Mouse (Mus musculus) gastrocnemius, postnatal 4 days (tissue): ENCODE data around the gene Sdk1. TPM values are rescaled to one million over a fixed set of nuclear protein-coding genes. Genes with fewer than 3 reads are reported as not detected.
A peak's percentile ranks its signal among the peaks of the same experiment; 100 is the strongest.

Experiments
- DNase-seq, 2 experiments: peaks; one replicate each; pipeline ENCODE4 v3.0.0; 2021 to 2022; ENCODE audit warnings: low spot score in 2 of 2, mixed read lengths in 2 of 2
- total RNA-seq, 2 experiments: library from RNA; stranded (reverse); gene quantifications; 2 replicates each; pipeline ENCODE4 v1.2.3; 2021

Gene Sdk1
- total RNA-seq, 2 experiments from 2014 or later: 13.5 to 15.7 TPM

GRCm38 (mm10) chr5:141317095-141317494, 75.8 kb downstream of the Sdk1 start:
- DNase-seq: peak in 1 of 2 experiments; percentile 19

DNA sequence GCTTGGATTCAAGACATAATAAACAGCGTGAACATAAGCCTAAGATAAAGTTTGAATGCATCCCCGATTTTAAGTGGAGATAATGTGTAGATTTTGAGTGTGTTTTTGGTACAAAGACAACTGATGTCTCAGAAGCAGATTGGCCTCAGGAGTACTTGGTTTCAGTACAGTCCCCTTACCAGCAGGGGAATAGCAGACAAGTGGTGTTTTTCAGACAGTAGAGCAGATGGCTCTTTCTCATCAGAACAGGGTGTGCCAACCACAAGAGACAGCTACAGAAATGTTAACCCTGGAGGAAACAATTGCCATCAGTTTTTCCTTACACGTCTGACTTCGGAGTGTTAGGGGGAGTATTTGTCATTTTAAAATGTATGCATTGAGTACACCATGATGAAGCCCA, 83.6 kb downstream of the Sdk1 start:
- no peak for DNase-seq

- no peak for DNase-seq
These were observed 103.1 kb downstream of the Sdk1 start for GRCm38 (mm10) chr5:141344376-141344775.

- DNase-seq: no peak
These were observed 104.2 kb downstream of the Sdk1 start for GRCm38 (mm10) chr5:141345476-141345875.

- no peak for DNase-seq
These were observed 121.4 kb downstream of the Sdk1 start for GRCm38 (mm10) chr5:141362676-141363075.

DNA sequence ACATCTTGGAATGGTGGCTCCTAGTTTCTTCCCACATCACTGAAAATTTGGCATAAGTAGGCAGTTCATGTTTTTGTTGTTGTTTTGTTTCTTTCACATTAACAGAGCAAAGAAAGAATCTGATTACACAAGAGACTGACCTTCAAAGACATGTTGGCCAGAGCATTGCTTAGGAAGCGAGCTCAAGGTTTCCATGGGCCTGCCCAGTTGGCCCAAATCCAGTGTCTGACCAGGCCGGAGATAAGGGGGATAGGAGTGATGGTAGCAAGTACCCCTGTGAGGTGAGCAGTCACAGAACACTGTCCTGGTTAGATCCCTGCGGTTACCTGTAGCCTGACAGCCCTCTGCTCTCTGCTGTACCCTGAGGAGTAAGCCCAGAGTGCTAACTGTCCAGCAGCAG, 122.7 kb downstream of the Sdk1 start:
- no peak for DNase-seq

DNA sequence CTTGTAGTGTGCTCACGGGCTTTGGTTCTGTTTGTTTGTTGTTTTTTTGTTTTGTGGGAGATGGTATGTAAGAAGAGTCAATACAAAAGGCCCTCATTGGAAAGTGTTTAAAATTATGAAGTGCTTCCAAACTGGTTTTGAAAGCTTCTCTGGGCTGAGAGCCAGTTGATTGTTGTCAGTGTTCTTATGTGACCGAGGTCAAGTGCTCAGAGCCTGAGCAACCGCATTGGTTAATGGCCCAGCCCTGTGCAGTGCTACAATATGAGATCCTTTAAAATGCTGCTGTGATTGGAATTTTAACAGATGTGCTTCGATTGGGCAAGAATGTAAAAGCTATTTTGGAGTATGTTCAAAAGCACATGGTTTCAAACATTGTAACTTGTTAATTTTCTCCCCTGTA, 127.3 kb downstream of the Sdk1 start:
- no peak for DNase-seq

GRCm38 (mm10) chr5:141374797-141375196, 133.5 kb downstream of the Sdk1 start:
- no peak for DNase-seq

GRCm38 (mm10) chr5:141379836-141380773, 138.8 kb downstream of the Sdk1 start:
- no peak for DNase-seq

DNA sequence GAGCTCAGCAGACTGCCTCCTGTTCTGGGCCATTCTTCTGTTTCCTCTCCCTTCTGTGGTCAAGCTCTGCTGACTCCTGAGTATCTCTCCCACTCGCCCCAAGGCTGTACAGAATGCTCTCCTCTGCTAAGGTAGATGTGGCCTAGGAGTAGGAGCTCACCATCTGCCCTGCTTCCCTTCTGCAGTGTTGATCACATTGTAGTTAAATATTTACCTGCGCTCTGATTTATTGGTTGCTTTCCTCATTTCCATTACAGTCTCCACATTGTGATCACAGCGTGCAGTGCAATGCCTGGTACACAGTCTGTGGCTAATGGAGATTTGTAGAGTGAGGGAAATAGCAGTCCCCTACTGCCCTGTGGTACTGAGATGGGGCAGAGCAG, 139.5 kb downstream of the Sdk1 start:
- no peak for DNase-seq

- DNase-seq: no peak
These were observed 140.3 kb downstream of the Sdk1 start for GRCm38 (mm10) chr5:141381581-141381980.

DNA sequence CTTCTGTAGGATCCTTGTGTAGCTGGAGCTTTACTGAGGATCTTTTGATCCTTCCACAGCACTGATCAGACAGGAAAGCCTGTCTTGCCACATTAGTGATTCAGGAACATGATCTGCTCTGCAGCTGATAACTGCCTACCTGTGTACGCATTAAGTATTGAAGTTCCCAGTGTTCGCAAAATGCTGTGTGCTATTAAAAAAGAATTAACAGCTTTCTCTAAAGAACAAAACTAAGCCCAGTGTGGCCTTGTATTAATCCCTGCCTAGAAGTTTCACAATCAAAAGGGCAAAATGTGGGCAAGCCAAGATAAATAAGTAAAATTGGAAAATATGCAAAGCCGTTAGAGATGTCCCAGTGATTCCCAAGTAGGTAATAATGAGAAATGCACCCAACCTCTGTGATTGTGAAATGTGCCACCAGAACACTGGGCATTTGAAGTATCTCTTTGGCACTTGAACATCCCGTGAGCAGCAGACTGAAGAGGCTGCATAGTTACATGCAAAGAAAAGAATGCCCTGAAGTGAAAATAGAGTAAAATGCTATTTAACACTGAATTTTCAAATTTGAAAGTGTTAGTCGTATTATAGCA, 141.1 kb downstream of the Sdk1 start:
- DNase-seq: no peak

DNA sequence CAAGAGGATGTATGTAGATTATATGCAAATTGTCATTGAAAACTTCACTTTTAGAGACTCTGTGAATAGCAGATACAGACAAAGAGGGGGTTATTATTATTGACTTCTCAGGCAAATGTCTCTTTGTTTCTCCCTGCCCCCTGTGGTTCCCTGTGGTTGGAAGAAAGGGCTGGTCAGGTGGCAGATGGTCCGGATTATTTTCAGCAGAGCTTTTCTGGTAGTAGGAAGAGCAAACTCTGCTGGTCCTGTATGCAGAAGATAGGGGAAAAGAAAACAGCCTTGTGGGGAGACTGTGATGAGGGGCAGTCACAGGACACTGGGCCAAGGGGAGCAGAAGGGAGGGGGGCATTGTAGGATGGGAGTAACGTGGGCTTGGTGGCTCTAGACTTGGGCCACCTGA, 147.2 kb downstream of the Sdk1 start:
- no peak for DNase-seq

GRCm38 (mm10) chr5:141390541-141390940, 149.3 kb downstream of the Sdk1 start:
- DNase-seq: no peak

DNA sequence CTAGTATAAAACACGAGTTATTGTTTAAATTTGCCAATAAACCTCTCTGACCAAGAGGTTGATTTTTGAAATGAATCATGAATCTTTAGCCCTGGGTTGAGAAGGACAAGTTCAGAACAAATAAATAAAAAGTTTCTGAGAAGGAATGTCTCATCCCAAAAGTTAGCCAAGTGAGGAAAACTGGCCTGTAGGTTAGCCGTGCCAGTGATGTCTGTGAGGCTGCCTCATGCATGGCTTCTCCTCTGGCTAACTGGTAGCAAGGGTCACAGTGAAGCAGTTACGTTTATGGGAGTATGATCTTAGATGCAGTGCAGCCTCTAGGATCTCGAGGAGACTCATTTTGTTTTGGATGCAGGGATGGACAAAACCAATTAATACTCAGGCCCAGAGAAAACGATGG, 149.9 kb downstream of the Sdk1 start:
- DNase-seq: no peak

- no peak for DNase-seq
These were observed 152.6 kb downstream of the Sdk1 start for GRCm38 (mm10) chr5:141393846-141394245.

- DNase-seq: no peak
These were observed 153.3 kb downstream of the Sdk1 start for GRCm38 (mm10) chr5:141394586-141394985.

GRCm38 (mm10) chr5:141403741-141404140, 162.5 kb downstream of the Sdk1 start:
- no peak for DNase-seq

- no peak for DNase-seq
These were observed 163.4 kb downstream of the Sdk1 start for GRCm38 (mm10) chr5:141404651-141405050.

DNA sequence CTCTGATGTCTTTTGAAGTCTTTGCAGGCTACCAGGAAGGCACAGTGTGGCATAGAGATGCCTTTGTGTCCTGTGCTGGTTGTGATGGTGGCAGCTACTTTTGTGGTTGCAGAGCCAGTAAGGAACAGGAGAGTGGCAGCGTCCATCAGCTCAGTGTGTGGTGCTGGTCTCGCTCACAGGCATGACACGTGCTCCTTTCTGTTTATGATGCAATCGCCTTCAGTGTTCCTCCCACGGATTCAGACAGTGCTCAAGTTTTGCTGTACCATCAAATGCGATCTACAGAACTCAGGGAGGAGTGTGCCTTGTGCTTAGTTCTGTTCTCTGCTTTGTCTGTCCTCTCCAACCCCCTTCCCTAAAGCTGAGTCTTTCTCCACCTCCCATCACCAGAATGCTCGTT, 165.6 kb downstream of the Sdk1 start:
- no peak for DNase-seq

GRCm38 (mm10) chr5:141413013-141413412, 171.7 kb downstream of the Sdk1 start:
- no peak for DNase-seq

- DNase-seq: no peak
These were observed 174.5 kb downstream of the Sdk1 start for GRCm38 (mm10) chr5:141415644-141416243.
